Mouse (Mus musculus) liver, embryonic 15.5 days (tissue): ENCODE measurements around the gene Bcl2. TPM values are rescaled to one million over a fixed set of nuclear protein-coding genes. Genes with fewer than 3 reads are reported as not detected.
"Not testable (repeated sequence)": the region's sequence is repeated elsewhere in the genome, so short reads cannot be mapped to it uniquely, and the experiment has no call there.

Experiments
- ATAC-seq: fragments of 200-750 bp; cut with Nextera tagmentation; 2 replicates; pipeline ENCODE4 v1.8.0; 2017; ENCODE audit warnings: moderate number of reproducible peaks, mild to moderate bottlenecking, moderate library complexity; ENCODE audit not compliant: insufficient read depth
- H3K27ac ChIP-seq: fragments of 300-500 bp; sonication (generic); replicated peaks from 2 replicates; pipeline ENCODE4 v1.5.1; 2015; ENCODE audit warnings: mild to moderate bottlenecking, inconsistent platforms
- H3K27me3 ChIP-seq: fragments of 300-500 bp; sonication (generic); 2 replicates; pipeline ENCODE4 v1.6.1; 2015; ENCODE audit warnings: mild to moderate bottlenecking, inconsistent platforms
- H3K36me3 ChIP-seq: fragments of 300-500 bp; sonication (generic); replicated peaks from 2 replicates; pipeline ENCODE4 v1.6.1; 2015; ENCODE audit warnings: moderate library complexity, mild to moderate bottlenecking, inconsistent platforms
- H3K4me1 ChIP-seq: fragments of 300-500 bp; sonication (generic); replicated peaks from 2 replicates; pipeline ENCODE4 v1.6.1; 2015; ENCODE audit warnings: inconsistent platforms
- H3K4me2 ChIP-seq: fragments of 300-500 bp; sonication (generic); 2 replicates; pipeline ENCODE4 v1.6.1; 2015; ENCODE audit warnings: moderate library complexity, mild to moderate bottlenecking, inconsistent platforms
- H3K4me3 ChIP-seq: fragments of 300-500 bp; sonication (generic); replicated peaks from 2 replicates; pipeline ENCODE4 v1.5.1; 2015; ENCODE audit warnings: mild to moderate bottlenecking, inconsistent platforms
- H3K9ac ChIP-seq: fragments of 300-500 bp; sonication (generic); 2 replicates; pipeline ENCODE4 v1.6.1; 2015; ENCODE audit warnings: moderate library complexity, mild to moderate bottlenecking, inconsistent platforms
- H3K9me3 ChIP-seq: fragments of 300-500 bp; sonication (generic); replicated peaks from 2 replicates; pipeline ENCODE4 v1.6.1; 2016; ENCODE audit warnings: inconsistent platforms
- WGBS: fragments of 180-500 bp; shearing (Covaris S2); methylation state at CpG from one replicate; pipeline ENCODE4 v1.1.7; 2015; ENCODE audit warnings: mixed read lengths; ENCODE audit not compliant: insufficient replicate concordance; 5-methylcytosine and 5-hydroxymethylcytosine counted together
- polyA plus RNA-seq: library from polyadenylated mRNA; unstranded; fragments of >200 nt; fragmentation: Nextera tagmentation; extraction: Ambion mirVana; gene quantifications from 2 replicates; pipeline ENCODE4 v1.2.1, GENCODE M21; 2015

Bcl2 gene
- polyA plus RNA-seq, 1 experiment from 2014 or later: 0.84 TPM

- no peak for ATAC-seq
- H3K36me3 ChIP-seq: no peaks in the 10 kb centered on the region
- H3K9ac ChIP-seq: no peak overlapping the region
- no peaks in the 10 kb centered on the region for H3K4me1 ChIP-seq
- no peak overlapping the region for H3K27ac ChIP-seq
- H3K4me2 ChIP-seq: no peak overlapping the region
- 41% methylated on average over 6 of the region's 6 CpGs for WGBS
- H3K27me3 ChIP-seq: no peaks in the 10 kb centered on the region
- no peak overlapping the region for H3K4me3 ChIP-seq
- no peaks in the 10 kb centered on the region for H3K9me3 ChIP-seq
Observed at GRCm38 (mm10) chr1:106544817-106545612, 169.1 kb downstream of the Bcl2 start.

DNA sequence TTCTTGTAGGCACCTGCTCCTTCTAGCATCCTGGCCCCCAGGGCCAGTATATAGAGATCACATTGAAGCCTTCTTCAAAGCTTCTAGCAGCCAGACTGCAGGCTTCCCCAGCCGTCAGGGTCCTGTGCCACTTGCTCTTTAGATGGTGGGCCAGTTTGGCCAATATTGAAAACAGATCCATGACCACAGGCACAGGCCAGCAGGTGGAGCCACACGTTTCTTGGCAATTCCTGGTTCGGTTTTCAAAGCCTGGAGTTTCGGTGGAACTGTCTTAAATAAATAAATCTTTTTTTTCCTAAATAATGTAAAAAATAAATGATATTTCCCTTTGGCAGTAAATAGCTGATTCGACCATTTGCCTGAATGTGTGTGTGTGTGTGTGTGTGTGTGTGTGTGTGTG lies 171.3 kb downstream of the Bcl2 start:
- Histone ChIP-seq H3K36me3 (no peaks in the 10 kb centered on the region), H3K4me3 (no peak overlapping the region), H3K4me2 (no peak overlapping the region), H3K27ac (no peak overlapping the region), H3K4me1 (no peaks in the 10 kb centered on the region), H3K9ac (no peak overlapping the region), H3K27me3 (no peaks in the 10 kb centered on the region), H3K9me3 (no peaks in the 10 kb centered on the region)
- ATAC-seq: no peak
- 37% methylated on average over 5 of the region's 5 CpGs for WGBS

DNA sequence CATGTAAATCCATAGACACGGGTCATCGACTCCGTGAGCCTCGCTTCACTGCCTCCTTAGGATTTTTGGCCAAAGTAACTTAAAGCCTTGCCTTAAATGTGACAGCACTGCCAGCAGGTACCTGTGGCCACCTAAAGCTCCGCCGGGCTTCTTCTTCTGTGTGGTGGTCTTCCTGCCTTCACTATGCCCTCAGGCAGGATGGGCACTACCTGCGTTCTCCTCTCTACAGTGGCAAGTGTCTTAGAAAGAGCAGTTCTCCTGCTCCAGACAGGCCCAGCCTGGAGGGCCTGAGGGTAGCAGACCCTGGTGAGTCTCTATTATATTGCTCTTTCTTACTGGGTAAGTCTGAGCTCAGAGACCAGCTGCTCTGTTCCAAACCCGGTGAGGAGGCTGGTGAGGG lies 172.2 kb downstream of the Bcl2 start:
- H3K4me1 ChIP-seq: no peaks in the 10 kb centered on the region
- no peak overlapping the region for H3K9ac ChIP-seq
- no peak overlapping the region for H3K27ac ChIP-seq
- H3K27me3 ChIP-seq: no peaks in the 10 kb centered on the region
- no peaks in the 10 kb centered on the region for H3K9me3 ChIP-seq
- 72% methylated on average over 8 of the region's 8 CpGs for WGBS
- no peaks in the 10 kb centered on the region for H3K36me3 ChIP-seq
- no peak for ATAC-seq
- no peak overlapping the region for H3K4me3 ChIP-seq
- no peak overlapping the region for H3K4me2 ChIP-seq

GRCm38 (mm10) chr1:106540130-106540529 lies 173.9 kb downstream of the Bcl2 start:
- WGBS: 56% methylated on average over 3 of the region's 3 CpGs
- no peaks in the 10 kb centered on the region for H3K9me3 ChIP-seq
- no peak overlapping the region for H3K27ac ChIP-seq
- no peak overlapping the region for H3K4me2 ChIP-seq
- no peaks in the 10 kb centered on the region for H3K36me3 ChIP-seq
- no peak for ATAC-seq
- no peak overlapping the region for H3K9ac ChIP-seq
- H3K27me3 ChIP-seq: no peaks in the 10 kb centered on the region
- H3K4me3 ChIP-seq: no peak overlapping the region
- no peaks in the 10 kb centered on the region for H3K4me1 ChIP-seq

GRCm38 (mm10) chr1:106539029-106539428 lies 175.0 kb downstream of the Bcl2 start:
- H3K9me3 ChIP-seq: no peaks in the 10 kb centered on the region
- no peaks in the 10 kb centered on the region for H3K4me1 ChIP-seq
- no peak overlapping the region for H3K4me2 ChIP-seq
- WGBS: 56% methylated on average over 1 of the region's 1 CpGs
- no peak overlapping the region for H3K9ac ChIP-seq
- ATAC-seq: no peak
- no peaks in the 10 kb centered on the region for H3K27me3 ChIP-seq
- H3K4me3 ChIP-seq: no peak overlapping the region
- H3K36me3 ChIP-seq: no peaks in the 10 kb centered on the region
- no peak overlapping the region for H3K27ac ChIP-seq

- H3K27ac ChIP-seq, H3K4me2 ChIP-seq, ATAC-seq, H3K27me3 ChIP-seq, H3K4me3 ChIP-seq, H3K9me3 ChIP-seq, H3K9ac ChIP-seq, H3K4me1 ChIP-seq, H3K36me3 ChIP-seq: not testable (repeated sequence)
- WGBS: 60% methylated on average over 3 of the region's 3 CpGs
Observed at GRCm38 (mm10) chr1:106534835-106535234, 179.2 kb downstream of the Bcl2 start.

DNA sequence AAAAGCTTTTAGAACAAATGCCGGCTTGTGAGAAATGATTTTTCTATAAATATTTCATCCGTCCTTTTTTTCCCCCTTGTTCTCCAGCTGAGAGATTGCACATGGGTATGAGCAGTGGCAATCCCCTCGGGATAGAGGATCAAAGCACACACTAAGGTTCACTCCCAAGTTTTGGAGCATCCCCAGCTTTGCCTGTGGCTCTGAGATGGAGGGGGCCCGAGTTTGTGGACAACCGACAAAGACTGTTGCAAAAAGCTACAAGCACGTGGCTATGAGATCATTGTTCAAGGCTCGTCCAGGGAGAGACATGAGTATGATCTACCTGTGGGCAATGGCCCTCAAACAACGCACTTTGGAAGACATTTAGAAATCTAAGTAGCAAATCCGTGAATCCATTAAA lies 184.5 kb downstream of the Bcl2 start:
- no peak overlapping the region for H3K27ac ChIP-seq
- H3K4me1 ChIP-seq: no peaks in the 10 kb centered on the region
- no peak for ATAC-seq
- H3K36me3 ChIP-seq: no peaks in the 10 kb centered on the region
- H3K27me3 ChIP-seq: no peaks in the 10 kb centered on the region
- no peaks in the 10 kb centered on the region for H3K9me3 ChIP-seq
- no peak overlapping the region for H3K4me2 ChIP-seq
- 67% methylated on average over 9 of the region's 9 CpGs for WGBS
- H3K9ac ChIP-seq: no peak overlapping the region
- H3K4me3 ChIP-seq: no peak overlapping the region

DNA sequence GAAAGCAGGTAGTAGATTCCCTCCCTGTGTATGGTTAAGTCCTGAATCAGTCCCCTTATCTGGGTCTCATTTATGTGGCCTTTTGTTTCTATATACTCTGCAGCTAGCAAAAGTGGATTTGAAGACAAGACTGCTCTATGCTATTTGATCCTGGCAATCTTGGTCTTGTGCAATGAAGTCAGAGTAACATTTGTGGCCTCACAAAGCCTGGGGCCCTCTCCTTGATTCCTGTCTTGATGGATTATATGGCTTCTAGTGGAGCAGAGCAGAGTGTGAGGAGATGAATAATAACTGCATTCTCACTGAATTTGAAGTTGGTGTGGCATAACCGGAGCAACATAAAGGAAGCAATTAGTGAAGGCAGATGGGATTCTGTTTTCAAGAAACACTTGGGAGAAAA lies 186.5 kb downstream of the Bcl2 start:
- no peaks in the 10 kb centered on the region for H3K4me1 ChIP-seq
- no peaks in the 10 kb centered on the region for H3K27me3 ChIP-seq
- H3K36me3 ChIP-seq: no peaks in the 10 kb centered on the region
- no peak overlapping the region for H3K27ac ChIP-seq
- no peak overlapping the region for H3K4me2 ChIP-seq
- H3K9me3 ChIP-seq: no peaks in the 10 kb centered on the region
- WGBS: 69% methylated on average over 1 of the region's 1 CpGs
- no peak overlapping the region for H3K9ac ChIP-seq
- ATAC-seq: no peak
- H3K4me3 ChIP-seq: no peak overlapping the region

DNA sequence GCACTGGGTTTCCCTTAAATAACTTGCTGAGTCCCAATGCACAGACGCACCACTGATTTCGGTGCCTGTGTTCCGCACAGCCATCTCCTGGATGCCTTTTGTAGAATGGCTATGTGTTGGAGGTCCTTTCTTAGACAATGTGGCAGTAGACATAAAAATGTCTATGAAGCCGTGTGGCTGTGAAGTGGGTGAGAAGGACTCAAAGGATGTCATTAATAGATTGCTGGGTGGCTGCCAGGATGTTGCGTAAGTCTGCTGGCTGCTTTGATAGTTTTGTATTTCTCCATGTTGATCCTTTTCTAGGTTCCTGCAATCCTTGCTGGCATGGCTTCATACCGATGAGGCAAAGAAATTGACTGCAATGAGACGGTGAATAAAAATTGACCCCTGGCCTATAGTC lies 187.3 kb downstream of the Bcl2 start:
- H3K9me3 ChIP-seq: no peaks in the 10 kb centered on the region
- H3K27me3 ChIP-seq: no peaks in the 10 kb centered on the region
- no peak for ATAC-seq
- no peak overlapping the region for H3K27ac ChIP-seq
- H3K9ac ChIP-seq: no peak overlapping the region
- no peaks in the 10 kb centered on the region for H3K36me3 ChIP-seq
- H3K4me1 ChIP-seq: no peaks in the 10 kb centered on the region
- 73% methylated on average over 7 of the region's 7 CpGs for WGBS
- no peak overlapping the region for H3K4me2 ChIP-seq
- no peak overlapping the region for H3K4me3 ChIP-seq

DNA sequence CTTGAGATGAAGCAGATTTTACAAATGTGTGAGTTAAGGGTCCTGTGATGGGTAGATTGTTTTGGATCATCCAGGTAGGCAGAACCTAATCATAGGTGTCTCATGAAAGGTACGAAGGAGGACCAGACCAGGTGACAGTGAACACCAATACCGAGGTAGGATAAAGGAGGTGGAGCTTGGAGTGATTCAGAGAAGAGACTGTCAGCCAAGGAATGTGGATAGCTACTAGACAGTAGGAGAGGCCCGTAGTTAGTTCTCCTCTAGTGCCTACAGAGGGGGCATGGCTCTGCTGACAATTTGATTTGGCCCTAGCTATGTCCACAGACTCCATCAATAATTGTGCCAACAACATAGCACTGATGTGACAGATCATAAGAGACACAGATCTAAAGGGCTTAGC lies 188.0 kb downstream of the Bcl2 start:
- Histone ChIP-seq H3K9me3 (no peaks in the 10 kb centered on the region), H3K4me2 (no peak overlapping the region), H3K4me3 (no peak overlapping the region), H3K4me1 (no peaks in the 10 kb centered on the region), H3K9ac (no peak overlapping the region), H3K36me3 (no peaks in the 10 kb centered on the region), H3K27me3 (no peaks in the 10 kb centered on the region), H3K27ac (no peak overlapping the region)
- WGBS: 48% methylated on average over 3 of the region's 3 CpGs
- no peak for ATAC-seq

- no peak overlapping the region for H3K9ac ChIP-seq
- H3K4me1 ChIP-seq: no peaks in the 10 kb centered on the region
- no peak for ATAC-seq
- no peak overlapping the region for H3K4me3 ChIP-seq
- no peak overlapping the region for H3K4me2 ChIP-seq
- no peaks in the 10 kb centered on the region for H3K36me3 ChIP-seq
- no peak overlapping the region for H3K27ac ChIP-seq
- H3K9me3 ChIP-seq: no peaks in the 10 kb centered on the region
- 49% methylated on average over 6 of the region's 6 CpGs for whole genome bisulfite sequencing
- no peaks in the 10 kb centered on the region for H3K27me3 ChIP-seq
Observed at GRCm38 (mm10) chr1:106523741-106524140, 190.3 kb downstream of the Bcl2 start.

DNA sequence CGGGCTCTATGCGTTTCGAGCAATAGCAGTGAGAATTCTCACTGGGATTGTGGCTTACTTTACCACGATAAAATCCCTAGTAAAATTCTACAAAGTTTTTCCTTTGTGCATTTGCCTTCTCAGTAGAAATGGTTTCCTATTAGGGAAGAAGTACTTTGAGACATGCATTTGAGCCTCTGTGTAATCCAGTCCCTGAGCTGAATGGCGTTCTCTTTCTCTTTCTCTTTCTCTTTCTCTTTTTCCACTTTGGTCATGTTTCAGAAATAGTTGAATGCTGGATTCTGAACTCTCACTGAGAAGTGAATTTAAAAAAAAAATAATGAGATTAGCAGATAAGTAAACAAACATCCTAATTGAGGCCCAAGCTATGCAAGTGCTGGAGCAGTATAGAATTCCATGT lies 191.1 kb downstream of the Bcl2 start:
- Histone ChIP-seq H3K9ac (no peak overlapping the region), H3K27ac (no peak overlapping the region), H3K27me3 (no peaks in the 10 kb centered on the region), H3K36me3 (no peaks in the 10 kb centered on the region), H3K4me1 (no peaks in the 10 kb centered on the region), H3K4me3 (no peak overlapping the region), H3K9me3 (no peaks in the 10 kb centered on the region), H3K4me2 (no peak overlapping the region)
- ATAC-seq: no peak
- 66% methylated on average over 5 of the region's 5 CpGs for WGBS
